Mouse (Mus musculus) kidney, postnatal 4 days (tissue): ENCODE measurements around the gene Cyp51.
"Not testable (repeated sequence)": the region's sequence is repeated elsewhere in the genome, so short reads cannot be mapped to it uniquely, and the experiment has no call there.

ENCODE experiments used
- DNase-seq, 2 experiments: peaks; one replicate each; pipeline ENCODE4 v3.0.0; 2021; ENCODE audit warnings: mixed read lengths in 2 of 2

The Cyp51 gene

GRCm38 (mm10) chr5:4104341-4105040 lies at the start of gene Cyp51:
Gene Cyp51, minus strand, starts transcription at chr5:4104746.
- peak; percentile 90 to 94 for DNase-seq

GRCm38 (mm10) chr5:4112570-4113098 lies 8.1 kb upstream of the Cyp51 start:
- no peak for DNase-seq

- not testable (repeated sequence) for DNase-seq
Observed at GRCm38 (mm10) chr5:4107056-4107455, 2.5 kb upstream of the Cyp51 start.

GRCm38 (mm10) chr5:4105651-4106186 lies 1.2 kb upstream of the Cyp51 start:
- DNase-seq, result no peak

GRCm38 (mm10) chr5:4103626-4104340 lies 763 bp downstream of the Cyp51 start:
- DNase-seq, result no peak

GRCm38 (mm10) chr5:4101770-4102169 lies 2.8 kb downstream of the Cyp51 start:
- DNase-seq, result no peak

- DNase-seq, result no peak
Observed at GRCm38 (mm10) chr5:4101031-4101430, 3.5 kb downstream of the Cyp51 start.

- DNase-seq, result no peak
Observed at GRCm38 (mm10) chr5:4094471-4094870, 10.1 kb downstream of the Cyp51 start.

- no peak for DNase-seq
Observed at GRCm38 (mm10) chr5:4088190-4088589, 16.4 kb downstream of the Cyp51 start.

- peak in 1 of 2 experiments; percentile 30 for DNase-seq
Observed at GRCm38 (mm10) chr5:4086309-4086708, 18.2 kb downstream of the Cyp51 start.

- no peak for DNase-seq
Observed at GRCm38 (mm10) chr5:4084948-4085347, 19.6 kb downstream of the Cyp51 start.

- no peak for DNase-seq
Observed at GRCm38 (mm10) chr5:4081513-4081912, 23.0 kb downstream of the Cyp51 start.

- no peak for DNase-seq
Observed at GRCm38 (mm10) chr5:4080861-4081260, 23.7 kb downstream of the Cyp51 start.

- no peak for DNase-seq
Observed at GRCm38 (mm10) chr5:4079086-4079485, 25.5 kb downstream of the Cyp51 start.

- no peak for DNase-seq
Observed at GRCm38 (mm10) chr5:4067203-4067602, 37.3 kb downstream of the Cyp51 start.

GRCm38 (mm10) chr5:4066476-4067115 lies 38.0 kb downstream of the Cyp51 start:
- no peak for DNase-seq

- no peak for DNase-seq
Observed at GRCm38 (mm10) chr5:4060313-4060712, 44.2 kb downstream of the Cyp51 start.

- DNase-seq, result no peak
Observed at GRCm38 (mm10) chr5:4040922-4041321, 63.6 kb downstream of the Cyp51 start.

- peak; percentile 23 to 26 for DNase-seq
Observed at GRCm38 (mm10) chr5:4040372-4040771, 64.2 kb downstream of the Cyp51 start.

- DNase-seq, result no peak
Observed at GRCm38 (mm10) chr5:4039351-4039750, 65.2 kb downstream of the Cyp51 start.

- DNase-seq, result no peak
Observed at GRCm38 (mm10) chr5:4036686-4037085, 67.9 kb downstream of the Cyp51 start.

- DNase-seq, result no peak
Observed at GRCm38 (mm10) chr5:4031846-4032245, 72.7 kb downstream of the Cyp51 start.
